13 mouse cellular contexts compared by ENCODE assay signal in the genomic region with DNA sequence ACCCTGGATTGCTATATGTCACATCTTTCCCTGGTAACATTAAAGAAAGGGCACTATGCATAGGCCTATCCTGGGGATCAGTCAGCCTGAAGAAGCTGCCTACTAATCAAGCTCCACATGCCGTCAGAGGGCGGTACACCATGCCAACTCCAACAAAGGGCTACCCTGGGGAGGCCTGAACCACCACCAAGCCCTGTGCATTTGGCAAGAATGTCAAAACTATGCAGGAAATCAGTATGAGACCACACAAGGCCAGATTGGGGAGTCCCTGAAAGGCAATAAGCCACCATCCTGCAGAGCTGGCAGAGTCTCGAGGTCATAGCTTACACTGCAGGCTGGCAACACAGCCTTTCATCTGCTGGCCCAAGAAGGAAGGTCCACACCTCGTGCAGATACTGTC. TPM values are rescaled to one million over a fixed set of nuclear protein-coding genes. Genes with fewer than 3 reads are reported as not detected.
DNase-seq lines count a peak whose midpoint lies in the region; ATAC-seq and TF ChIP-seq lines count a peak whose summit lies in the region.
"Had no signal": no experiment of that assay in that cellular context is flagged by ENCODE, and none has a peak within 500 bp of the region (broad histone marks: within the 10 kb centered on the region; RNA-seq: fewer than 3 reads in every experiment).

No protein-coding gene starts in this region.

- no peaks in the 10 kb centered on the region for H3K27me3 ChIP-seq in hindbrain, postnatal 0 days (ENCODE audit: insufficient read depth, low read length)
- no peaks in the 10 kb centered on the region for H3K27me3 ChIP-seq in hindbrain, embryonic 14.5 days (ENCODE audit: control insufficient read depth, insufficient read depth, low read length)

- no peak overlapping the region for H3K27ac ChIP-seq in hindbrain, postnatal 0 days
- H3K27ac ChIP-seq in hindbrain, embryonic 14.5 days, result no peak overlapping the region
- H3K27ac ChIP-seq: hindbrain, embryonic 10.5 days; limb, embryonic 10.5 days had no signal

- 32% methylated on average over 4 of the region's 4 CpGs for WGBS in hindbrain, postnatal 0 days
- 44% methylated on average over 4 of the region's 4 CpGs for WGBS in hindbrain, embryonic 14.5 days

- no peak overlapping the region for H3K4me3 ChIP-seq in hindbrain, postnatal 0 days (ENCODE audit: low read length)
- H3K4me3 ChIP-seq in hindbrain, embryonic 14.5 days (replicated peaks; ENCODE audit: low read length), result no peak overlapping the region
- H3K4me3 ChIP-seq: hindbrain, embryonic 10.5 days; limb, embryonic 10.5 days had no signal

- no peak overlapping the region for H3K4me2 ChIP-seq in hindbrain, postnatal 0 days (ENCODE audit: low read depth, low read length)
- no peak overlapping the region for H3K4me2 ChIP-seq in hindbrain, embryonic 14.5 days (replicated peaks)

- peak; percentile 58 for ATAC-seq in hindbrain, postnatal 0 days
- no peak for ATAC-seq in hindbrain, embryonic 14.5 days (ENCODE audit: low FRiP score)
- ATAC-seq: liver, postnatal 0 days had no signal

- H3K4me1 ChIP-seq in hindbrain, postnatal 0 days (ENCODE audit: insufficient read depth, low read length), result peaks cover 6% of the 10 kb centered on the region
- H3K4me1 ChIP-seq in hindbrain, embryonic 14.5 days (replicated peaks; ENCODE audit: control insufficient read depth, insufficient read depth, low read length), result no peaks in the 10 kb centered on the region
- H3K4me1 ChIP-seq: limb, embryonic 10.5 days had no signal

- H3K9me3 ChIP-seq in hindbrain, postnatal 0 days (ENCODE audit: low read length), result no peaks in the 10 kb centered on the region
- no peaks in the 10 kb centered on the region for H3K9me3 ChIP-seq in hindbrain, embryonic 14.5 days (ENCODE audit: control insufficient read depth, low read length)
- H3K9me3 ChIP-seq: hindbrain, embryonic 10.5 days; limb, embryonic 10.5 days had no signal

- H3K36me3 ChIP-seq in hindbrain, postnatal 0 days (ENCODE audit: insufficient read depth, low read length), result no peaks in the 10 kb centered on the region
- H3K36me3 ChIP-seq in hindbrain, embryonic 14.5 days (replicated peaks; ENCODE audit: control insufficient read depth, insufficient read depth), result no peaks in the 10 kb centered on the region
- H3K36me3 ChIP-seq: limb, embryonic 10.5 days had no signal

- DNase-seq in hindbrain, postnatal 0 days (ENCODE audit: low spot score), result peak; percentile 22
- no peak for DNase-seq in hindbrain, embryonic 14.5 days (ENCODE audit: low spot score)
- DNase-seq in NIH3T3 (ENCODE audit: low read depth), result peak; percentile 17
- DNase-seq in adrenal gland, postnatal 25 days, result peak; percentile 27
- peak; percentile 63 to 80 for DNase-seq in cerebellum, postnatal 10 days
- no peak for DNase-seq in thymus, postnatal 25 days
- no peak for DNase-seq in thymus, postnatal 10 days (ENCODE audit: low spot score in 2 of 2)
- no peak for DNase-seq in spleen, adult 18-20 months
- DNase-seq: layer of hippocampus, adult 9-11 months; liver, postnatal 0 days; right cerebral cortex, postnatal 14 days had no signal

- no peak overlapping the region for H3K9ac ChIP-seq in hindbrain, postnatal 0 days (replicated peaks; ENCODE audit: low read length)
- H3K9ac ChIP-seq in hindbrain, embryonic 14.5 days, result no peak overlapping the region
- H3K9ac ChIP-seq: liver, postnatal 0 days had no signal

- TF ChIP-seq CTCF in hindbrain, postnatal 0 days (IDR thresholded peaks at IDR 0.05; ENCODE audit: low read depth), result no peak

RNA-seq across cellular contexts. Expression of a gene that starts 28.7 kb away (rescaled TPM):
- total RNA-seq in hindbrain, postnatal 0 days (2014; rRNA removed), result 97.9 and 100 TPM in 2 replicates
- 13.4 and 13.5 TPM in 2 replicates for polyA plus RNA-seq in hindbrain, postnatal 0 days (2015; fragmentation: Nextera tagmentation; extraction: Ambion mirVana)
- polyA plus RNA-seq in hindbrain, embryonic 14.5 days (2014; fragmentation: Nextera tagmentation; extraction: Ambion mirVana), result 26.9 and 28.0 TPM in 2 replicates
- total RNA-seq in adrenal gland, postnatal 25 days (2021), result 25.3 and 30.3 TPM in 2 replicates

Comparison
In these comparisons a context has a peak if more than half of its experiments do, and no peak if none do; other contexts are left out.
1. DNase-seq: peak in hindbrain, postnatal 0 days (single experiment), NIH3T3 (single experiment), adrenal gland, postnatal 25 days (single experiment) and cerebellum, postnatal 10 days (2 of 2); none in hindbrain, embryonic 14.5 days (single experiment), thymus, postnatal 25 days (single experiment), thymus, postnatal 10 days (0 of 2) and spleen, adult 18-20 months (0 of 2).